Mouse (Mus musculus): ENCODE measurements around the gene Rfc5. TPM values are rescaled to one million over a fixed set of nuclear protein-coding genes. Genes with fewer than 3 reads are reported as not detected.

Gene Rfc5
- polyA plus RNA-seq (2012; rRNA removed) = 12.8 and 16.8 TPM in 2 replicates

GRCm38 (mm10) chr5:117388877-117389276 is at the start of gene Rfc5:
Rfc5 (minus strand) TSS chr5:117389047.

GRCm38 (mm10) chr5:117413507-117414501 is 25.0 kb upstream of the Rfc5 start, which contains the start of gene Ksr2:
Ksr2 (plus strand) TSS chr5:117414000.

GRCm38 (mm10) chr5:117357129-117357477 is 31.7 kb downstream of the Rfc5 start, which contains the start of gene Wsb2:
Wsb2 (plus strand) TSS chr5:117357304.

Other genes starting within 250 kb of the Rfc5 start
- 133 and 138 TPM in 2 replicates for gene Pebp1, start 101.4 kb downstream of the Rfc5 start, polyA plus RNA-seq (2012; rRNA removed)
- 1.8 and 2.1 TPM in 2 replicates for gene Vsig10, start 70.0 kb downstream of the Rfc5 start, polyA plus RNA-seq (2012; rRNA removed)
- gene Wsb2, start 31.7 kb downstream of the Rfc5 start, polyA plus RNA-seq (2012; rRNA removed) = 29.8 and 31.0 TPM in 2 replicates
- 0.02 TPM in 2 replicates for gene Ksr2, start 25.0 kb upstream of the Rfc5 start, polyA plus RNA-seq (2012; rRNA removed)